Mouse (Mus musculus) limb, embryonic 15.5 days (tissue): Measurements from ENCODE around the gene Rabgap1l. TPM values are rescaled to one million over a fixed set of nuclear protein-coding genes. Genes with fewer than 3 reads are reported as not detected.

Experiments
- ATAC-seq: fragments of 200-750 bp; cut with Nextera tagmentation; 2 replicates; pipeline ENCODE4 v1.8.0; 2017; ENCODE audit warnings: low read depth, moderate TSS enrichment; ENCODE audit not compliant: insufficient number of reproducible peaks, low FRiP score, low TSS enrichment
- H3K27ac ChIP-seq: fragments of 300-500 bp; sonication (generic); 2 replicates; pipeline ENCODE4 v1.5.1; 2015; ENCODE audit warnings: moderate library complexity, mild to moderate bottlenecking, inconsistent platforms
- H3K27me3 ChIP-seq: fragments of 300-500 bp; sonication (generic); 2 replicates; pipeline ENCODE4 v1.6.1; 2015; ENCODE audit warnings: inconsistent platforms
- H3K36me3 ChIP-seq: fragments of 300-500 bp; sonication (generic); 2 replicates; pipeline ENCODE4 v1.6.1; 2015; ENCODE audit warnings: inconsistent platforms
- H3K4me1 ChIP-seq: fragments of 300-500 bp; sonication (generic); 2 replicates; pipeline ENCODE4 v1.6.1; 2015; ENCODE audit warnings: inconsistent platforms
- H3K4me2 ChIP-seq: fragments of 300-500 bp; sonication (generic); 2 replicates; pipeline ENCODE4 v1.6.1; 2015; ENCODE audit warnings: mild to moderate bottlenecking, inconsistent platforms
- H3K4me3 ChIP-seq: fragments of 300-500 bp; sonication (generic); 2 replicates; pipeline ENCODE4 v1.5.1; 2015; ENCODE audit warnings: mild to moderate bottlenecking, inconsistent platforms
- H3K9ac ChIP-seq: fragments of 300-500 bp; sonication (generic); 2 replicates; pipeline ENCODE4 v1.6.1; 2015; ENCODE audit warnings: inconsistent platforms
- H3K9me3 ChIP-seq: fragments of 300-500 bp; sonication (generic); 2 replicates; pipeline ENCODE4 v1.6.1; 2016; ENCODE audit warnings: inconsistent platforms
- WGBS: fragments of 180-500 bp; shearing (Covaris S2); methylation state at CpG from one replicate; pipeline ENCODE4 v1.1.7; 2015; 5-methylcytosine and 5-hydroxymethylcytosine counted together
- polyA plus RNA-seq: library from polyadenylated mRNA; unstranded; fragments of >200 nt; fragmentation: Nextera tagmentation; extraction: Ambion mirVana; gene quantifications from 2 replicates; pipeline ENCODE4 v1.2.1, GENCODE M21; 2015

Gene Rabgap1l
- polyA plus RNA-seq, 1 experiment from 2014 or later: 19.6 TPM

DNA sequence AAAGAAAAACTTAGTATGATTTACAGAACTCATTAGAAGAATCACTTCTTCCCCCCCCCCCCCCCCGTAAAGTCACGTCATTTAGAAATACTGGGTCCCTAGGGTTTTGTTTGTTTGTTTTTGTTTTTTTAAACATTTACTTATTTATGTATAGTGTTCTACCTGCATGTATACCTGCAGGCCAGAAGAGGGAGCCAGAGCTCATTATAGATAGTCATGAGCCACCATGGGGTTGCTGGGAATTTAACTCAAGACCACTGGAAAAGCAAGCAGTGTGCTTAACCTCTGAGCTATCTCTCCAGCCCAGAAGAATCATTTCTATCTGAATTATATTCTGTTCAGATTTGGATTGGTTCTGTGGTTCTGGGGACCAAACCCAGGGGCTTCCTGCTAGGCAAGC, 539.9 kb downstream of the Rabgap1l start:
- Histone ChIP-seq H3K9me3 (no peaks in the 10 kb centered on the region), H3K9ac (no peak overlapping the region), H3K4me3 (no peak overlapping the region), H3K36me3 (0 out of 2 replicates have a peak, but pooled peaks cover 2% of the 10 kb centered on the region), H3K27ac (no peak overlapping the region), H3K4me1 (peaks cover 6% of the 10 kb centered on the region; the same call in 1 of the 2 replicates), H3K27me3 (no peaks in the 10 kb centered on the region), H3K4me2 (no peak overlapping the region)
- 92% methylated on average over 2 of the region's 2 CpGs for WGBS
- no peak for ATAC-seq

DNA sequence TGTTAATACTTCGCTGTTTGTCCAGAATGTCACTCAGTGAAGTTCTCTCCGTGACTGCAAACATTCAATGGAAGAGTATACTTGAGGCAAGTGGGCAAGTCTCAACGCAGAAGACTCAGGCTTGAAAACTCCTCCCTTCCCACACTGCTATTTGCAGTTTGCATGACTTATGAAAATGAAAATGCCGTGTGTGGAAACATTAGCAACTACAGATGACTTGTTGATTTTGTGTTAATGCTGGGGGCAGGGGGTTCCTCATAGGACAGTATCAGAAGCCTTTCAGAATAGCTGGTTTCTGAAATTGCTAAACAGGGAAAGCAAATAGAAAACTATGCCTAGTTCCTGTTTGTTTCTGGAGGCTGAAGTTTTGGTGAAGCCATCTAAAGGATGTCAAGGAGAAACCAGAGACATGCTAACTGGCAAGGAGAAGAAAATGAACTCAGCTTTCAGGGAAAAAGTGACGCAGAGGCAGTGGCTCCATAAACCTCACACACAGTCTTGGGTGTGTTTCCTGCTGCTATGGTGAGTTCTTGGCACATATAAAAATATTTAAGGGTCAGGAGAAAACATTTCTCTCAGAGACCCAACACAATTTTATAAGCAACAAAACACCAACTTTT, 541.5 kb downstream of the Rabgap1l start:
- Histone ChIP-seq H3K9ac (no peak overlapping the region), H3K4me1 (peaks cover 6% of the 10 kb centered on the region; the same call in 1 of the 2 replicates), H3K9me3 (no peaks in the 10 kb centered on the region), H3K36me3 (0 out of 2 replicates have a peak, but pooled peaks cover 2% of the 10 kb centered on the region), H3K27ac (peak overlapping the region; percentile 54; the same call in 1 of the 2 replicates), H3K4me3 (no peak overlapping the region), H3K4me2 (no peak overlapping the region), H3K27me3 (no peaks in the 10 kb centered on the region)
- whole genome bisulfite sequencing: 45% methylated on average over 5 of the region's 5 CpGs
- ATAC-seq: no peak

DNA sequence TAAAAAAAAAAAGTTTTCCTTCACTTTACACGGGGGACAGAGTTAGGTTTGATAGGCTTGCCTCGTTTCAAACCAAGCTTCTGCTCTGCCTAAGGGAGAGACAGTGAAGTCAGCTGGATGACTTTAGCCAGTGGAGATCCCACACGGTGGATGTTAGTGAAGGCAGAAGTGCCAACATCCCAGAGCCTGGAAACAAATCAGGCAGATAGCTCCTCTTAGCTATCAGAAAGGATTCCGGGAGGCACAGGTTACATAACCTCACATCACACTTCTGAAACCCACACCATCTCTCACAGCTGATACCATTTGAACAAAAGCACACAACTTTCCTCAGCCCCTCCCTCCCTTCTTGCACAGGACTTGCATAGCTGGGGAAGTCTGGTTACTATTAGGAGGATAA, 542.2 kb downstream of the Rabgap1l start:
- no peak overlapping the region for H3K4me3 ChIP-seq
- no peaks in the 10 kb centered on the region for H3K9me3 ChIP-seq
- H3K27me3 ChIP-seq: no peaks in the 10 kb centered on the region
- H3K9ac ChIP-seq: no peak overlapping the region
- no peak overlapping the region for H3K4me2 ChIP-seq
- H3K27ac ChIP-seq: no peak overlapping the region; the same call in none of the 2 replicates
- no peak for ATAC-seq
- WGBS: 37% methylated on average over 4 of the region's 4 CpGs
- H3K4me1 ChIP-seq: peaks cover 6% of the 10 kb centered on the region; the same call in 1 of the 2 replicates
- H3K36me3 ChIP-seq: 0 out of 2 replicates have a peak, but pooled peaks cover 2% of the 10 kb centered on the region

DNA sequence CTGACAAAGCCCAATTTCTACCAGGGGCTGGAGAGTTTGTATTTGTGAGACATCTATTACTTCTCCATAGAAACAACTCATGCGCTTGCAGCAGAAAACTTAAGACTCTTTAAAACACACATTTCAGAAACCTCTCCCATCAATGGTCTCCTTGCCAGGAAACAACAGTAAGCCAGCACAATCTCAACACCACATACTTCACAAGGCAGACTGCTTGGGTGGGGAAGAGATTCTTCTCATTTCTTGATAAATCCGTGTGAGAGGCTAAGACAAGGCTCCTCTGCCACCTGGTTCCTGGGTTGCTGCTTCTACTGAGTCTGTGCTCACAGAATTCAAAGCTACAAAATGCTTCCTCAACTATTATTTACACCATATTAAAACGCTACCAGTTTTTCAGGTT, 543.2 kb downstream of the Rabgap1l start:
- no peak overlapping the region for H3K9ac ChIP-seq
- H3K36me3 ChIP-seq: no peaks in the 10 kb centered on the region
- peaks cover 6% of the 10 kb centered on the region; the same call in 1 of the 2 replicates for H3K4me1 ChIP-seq
- ATAC-seq: no peak
- H3K4me3 ChIP-seq: no peak overlapping the region
- H3K4me2 ChIP-seq: no peak overlapping the region
- WGBS: 66% methylated on average over 3 of the region's 3 CpGs
- H3K9me3 ChIP-seq: no peaks in the 10 kb centered on the region
- H3K27me3 ChIP-seq: no peaks in the 10 kb centered on the region
- H3K27ac ChIP-seq: no peak overlapping the region

DNA sequence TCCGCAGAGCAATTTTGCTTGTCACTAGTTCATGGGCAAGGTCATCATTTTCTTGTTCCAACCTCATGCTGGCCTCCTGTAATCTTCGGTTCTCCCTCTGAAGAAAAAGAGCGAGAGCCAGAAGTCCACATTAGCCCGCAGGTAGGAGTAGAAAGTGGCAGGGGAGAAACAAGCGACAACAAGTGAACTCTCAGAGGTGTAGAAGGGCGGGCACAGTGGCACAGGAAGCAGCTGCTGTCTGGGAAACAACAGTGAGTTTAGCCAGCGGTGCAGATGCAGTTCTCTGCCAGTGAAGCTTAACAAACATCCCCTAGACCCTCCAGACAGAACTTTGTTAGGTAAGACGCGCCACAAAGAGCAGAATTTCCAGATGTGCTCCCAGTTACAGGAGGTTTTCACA, 545.5 kb downstream of the Rabgap1l start:
- H3K4me2 ChIP-seq: no peak overlapping the region
- no peaks in the 10 kb centered on the region for H3K36me3 ChIP-seq
- H3K27ac ChIP-seq: no peak overlapping the region
- no peaks in the 10 kb centered on the region for H3K9me3 ChIP-seq
- no peak overlapping the region for H3K9ac ChIP-seq
- 72% methylated on average over 9 of the region's 9 CpGs for WGBS
- no peaks in the 10 kb centered on the region for H3K27me3 ChIP-seq
- ATAC-seq: no peak
- peaks cover 6% of the 10 kb centered on the region; the same call in 1 of the 2 replicates for H3K4me1 ChIP-seq
- H3K4me3 ChIP-seq: no peak overlapping the region

DNA sequence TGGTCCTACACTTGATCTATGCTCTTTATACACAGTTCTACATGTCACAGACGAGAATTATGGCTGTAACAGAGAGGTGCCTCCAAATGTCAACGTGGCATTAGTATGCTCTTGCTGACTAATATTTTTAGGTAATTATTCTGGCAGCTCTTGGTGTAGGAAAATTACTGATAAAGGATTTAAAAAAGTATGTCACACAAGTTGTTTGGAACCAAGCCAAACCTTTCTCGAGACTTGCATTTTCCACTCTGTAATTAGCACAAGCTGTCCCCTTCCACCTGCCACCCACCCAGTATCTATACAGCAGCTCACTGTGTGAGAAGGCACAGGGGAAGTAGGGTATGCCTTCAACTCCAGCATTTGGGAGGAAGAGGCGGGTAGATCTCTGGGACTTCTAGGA, 546.2 kb downstream of the Rabgap1l start:
- H3K4me2 ChIP-seq: no peak overlapping the region
- 58% methylated on average over 4 of the region's 4 CpGs for WGBS
- no peaks in the 10 kb centered on the region for H3K36me3 ChIP-seq
- H3K9ac ChIP-seq: no peak overlapping the region
- no peak for ATAC-seq
- H3K4me3 ChIP-seq: no peak overlapping the region
- peaks cover 6% of the 10 kb centered on the region; the same call in 1 of the 2 replicates for H3K4me1 ChIP-seq
- H3K27ac ChIP-seq: no peak overlapping the region
- H3K9me3 ChIP-seq: no peaks in the 10 kb centered on the region
- no peaks in the 10 kb centered on the region for H3K27me3 ChIP-seq

DNA sequence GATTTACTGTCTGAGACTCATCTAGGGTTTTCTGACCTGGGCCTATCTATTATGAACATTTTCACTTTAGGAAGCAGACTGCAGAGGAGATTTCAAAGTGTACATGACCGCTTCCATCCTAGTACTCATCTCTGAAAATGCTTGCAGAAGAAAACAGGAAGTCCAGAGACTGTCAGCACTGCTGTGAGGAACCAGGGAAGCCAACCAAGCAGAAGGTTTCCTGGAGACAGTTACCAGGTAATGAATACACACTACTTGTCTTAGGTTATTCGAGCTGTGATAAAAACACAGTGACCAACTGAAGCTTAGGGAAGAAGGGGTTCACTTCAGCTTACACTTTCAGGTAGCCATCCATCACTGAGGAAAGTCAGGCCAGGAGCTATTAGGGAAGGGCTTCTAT, 547.1 kb downstream of the Rabgap1l start:
- WGBS: 84% methylated on average over 2 of the region's 2 CpGs

DNA sequence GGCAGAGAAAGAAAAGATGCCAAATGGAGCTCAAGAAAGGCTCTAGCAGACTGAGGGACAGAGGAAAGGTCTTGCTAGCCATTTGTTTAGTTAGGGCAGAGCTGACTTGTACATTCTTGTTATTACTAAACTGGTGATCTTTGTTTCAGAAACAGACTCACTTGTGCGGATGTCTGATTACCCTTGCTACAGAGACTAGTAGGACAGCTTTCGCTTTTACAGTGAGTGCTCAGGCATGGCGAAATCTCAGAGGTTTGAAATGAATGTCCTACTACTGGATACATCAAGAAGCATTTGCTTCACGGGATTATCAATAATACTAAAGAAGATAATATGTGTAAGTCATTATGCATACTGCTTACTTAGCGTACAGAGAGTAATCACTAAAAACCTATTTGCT, 548.3 kb downstream of the Rabgap1l start:
- 93% methylated on average over 5 of the region's 5 CpGs for WGBS
- no peak overlapping the region for H3K9ac ChIP-seq
- no peak overlapping the region for H3K27ac ChIP-seq

More for the DNA sequence above, 547.1 kb downstream of the Rabgap1l start:
- H3K36me3 ChIP-seq: no peaks in the 10 kb centered on the region
- no peaks in the 10 kb centered on the region for H3K27me3 ChIP-seq
- no peak overlapping the region for H3K9ac ChIP-seq
- H3K4me1 ChIP-seq: peaks cover 5% of the 10 kb centered on the region; the same call in 1 of the 2 replicates
- no peak overlapping the region for H3K4me2 ChIP-seq
- H3K27ac ChIP-seq: no peak overlapping the region
- H3K9me3 ChIP-seq: no peaks in the 10 kb centered on the region
- no peak overlapping the region for H3K4me3 ChIP-seq
- no peak for ATAC-seq

DNA sequence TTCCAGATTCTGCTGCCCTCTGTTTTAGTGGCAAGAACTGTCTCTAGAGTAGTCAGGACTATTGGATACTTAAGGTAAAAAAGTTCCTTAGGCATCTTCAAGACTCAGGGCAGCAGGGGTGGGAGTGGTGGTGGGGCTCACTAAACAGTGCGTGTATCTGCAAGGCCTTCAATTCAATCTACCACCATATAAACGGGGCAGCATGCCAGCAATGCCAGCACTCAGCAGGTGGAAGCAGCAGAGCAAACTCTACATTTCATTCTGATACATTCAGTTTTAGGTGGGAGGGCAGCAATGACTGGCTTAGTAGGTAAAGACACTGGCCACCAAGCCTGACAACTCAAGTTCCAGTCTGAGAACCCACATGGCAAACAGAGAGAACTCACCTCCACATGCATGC, 552.9 kb downstream of the Rabgap1l start:
- no peak for ATAC-seq
- WGBS: 86% methylated on average over 2 of the region's 2 CpGs
- Histone ChIP-seq H3K9ac (no peak overlapping the region), H3K4me3 (no peak overlapping the region), H3K4me2 (no peak overlapping the region), H3K27ac (no peak overlapping the region), H3K4me1 (no peaks in the 10 kb centered on the region), H3K9me3 (no peaks in the 10 kb centered on the region; the same call in 1 of the 2 replicates), H3K27me3 (no peaks in the 10 kb centered on the region), H3K36me3 (no peaks in the 10 kb centered on the region)

More for the DNA sequence above, 548.3 kb downstream of the Rabgap1l start:
- H3K9me3 ChIP-seq: no peaks in the 10 kb centered on the region; the same call in 1 of the 2 replicates
- no peak for ATAC-seq
- H3K4me3 ChIP-seq: no peak overlapping the region
- H3K36me3 ChIP-seq: no peaks in the 10 kb centered on the region
- no peaks in the 10 kb centered on the region for H3K27me3 ChIP-seq
- H3K4me2 ChIP-seq: no peak overlapping the region
- no peaks in the 10 kb centered on the region for H3K4me1 ChIP-seq

DNA sequence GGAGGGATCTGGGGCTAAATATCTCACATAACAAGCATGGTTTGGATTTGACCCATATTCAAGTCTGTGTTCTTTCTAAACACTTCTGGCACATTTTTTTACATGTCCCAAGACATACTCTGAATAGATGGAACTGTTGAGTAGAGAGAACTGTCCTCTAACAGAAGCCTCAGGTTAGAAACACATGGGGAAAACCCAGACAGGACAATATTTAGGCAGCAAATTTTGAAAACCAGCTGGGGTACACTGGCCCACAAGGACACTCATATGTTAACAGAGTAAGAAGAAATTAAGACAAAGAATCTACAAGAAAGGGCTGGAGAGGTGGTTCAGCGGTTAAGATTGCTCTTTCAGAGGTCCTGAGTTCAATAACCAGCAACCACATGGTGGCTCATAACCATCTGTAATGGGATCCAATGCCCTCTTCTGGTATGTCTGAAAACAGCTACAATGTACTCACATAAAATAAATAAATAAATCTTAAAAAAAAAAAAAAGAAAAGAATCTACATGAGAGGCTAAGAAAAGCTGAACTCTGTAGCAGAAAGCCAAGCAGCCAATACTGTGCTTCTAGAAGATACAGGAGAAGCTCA, 554.1 kb downstream of the Rabgap1l start:
- no peaks in the 10 kb centered on the region for H3K36me3 ChIP-seq
- H3K27me3 ChIP-seq: no peaks in the 10 kb centered on the region
- H3K9me3 ChIP-seq: no peaks in the 10 kb centered on the region; the same call in 1 of the 2 replicates
- H3K9ac ChIP-seq: no peak overlapping the region
- WGBS: 91% methylated on average over 1 of the region's 1 CpGs
- no peak for ATAC-seq
- peaks cover 4% of the 10 kb centered on the region; the same call in 1 of the 2 replicates for H3K4me1 ChIP-seq
- H3K27ac ChIP-seq: no peak overlapping the region
- no peak overlapping the region for H3K4me3 ChIP-seq
- H3K4me2 ChIP-seq: no peak overlapping the region

DNA sequence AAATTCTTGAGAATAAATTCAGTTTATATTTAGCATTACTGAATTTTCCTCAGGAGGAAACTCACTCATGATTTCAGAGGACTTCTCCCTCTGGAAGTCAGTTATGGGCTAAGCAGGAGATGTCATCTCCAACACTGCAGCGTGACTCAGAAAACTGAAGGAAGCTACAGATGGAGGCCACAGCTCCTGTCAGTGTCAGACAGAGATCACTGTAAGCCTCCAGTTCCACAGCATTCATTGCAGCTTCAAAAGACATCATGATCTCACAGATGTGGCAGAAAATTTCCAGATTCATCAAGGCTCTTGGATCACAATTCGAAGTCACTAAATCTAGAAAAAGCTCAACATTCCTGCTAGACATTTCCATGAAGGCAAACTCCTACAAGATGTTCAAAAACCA, 555.0 kb downstream of the Rabgap1l start:
- H3K4me2 ChIP-seq: no peak overlapping the region
- H3K36me3 ChIP-seq: no peaks in the 10 kb centered on the region
- no peak for ATAC-seq
- H3K27me3 ChIP-seq: no peaks in the 10 kb centered on the region
- no peak overlapping the region for H3K27ac ChIP-seq
- no peak overlapping the region for H3K9ac ChIP-seq
- no peak overlapping the region for H3K4me3 ChIP-seq
- peaks cover 7% of the 10 kb centered on the region; the same call in 1 of the 2 replicates for H3K4me1 ChIP-seq
- 87% methylated on average over 2 of the region's 2 CpGs for WGBS
- H3K9me3 ChIP-seq: no peaks in the 10 kb centered on the region; the same call in 1 of the 2 replicates

DNA sequence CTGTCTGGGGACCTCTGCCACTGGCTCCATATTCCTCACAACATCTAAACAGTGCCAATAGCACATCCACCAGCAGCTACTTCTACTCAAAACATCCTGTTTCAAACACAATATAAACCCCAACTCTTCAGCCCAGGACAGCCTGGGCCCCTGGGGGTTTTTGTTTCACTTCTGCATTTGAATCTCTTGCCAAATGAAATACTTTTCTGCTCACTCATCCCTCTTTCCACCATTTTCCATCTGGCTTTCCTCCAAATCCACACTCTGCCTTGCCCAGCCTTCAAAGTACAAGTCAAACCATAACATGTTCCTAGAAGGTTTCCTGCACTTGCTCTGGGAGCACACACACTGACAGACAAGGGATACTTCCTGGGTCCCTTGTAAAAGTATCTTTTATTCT, 559.1 kb downstream of the Rabgap1l start:
- Histone ChIP-seq H3K4me3 (no peak overlapping the region), H3K27ac (0 out of 2 replicates have a peak overlapping the region, but pooled peaks have one; percentile 7), H3K9me3 (no peaks in the 10 kb centered on the region), H3K4me1 (peaks cover 10% of the 10 kb centered on the region; the same call in 1 of the 2 replicates), H3K36me3 (no peaks in the 10 kb centered on the region), H3K27me3 (no peaks in the 10 kb centered on the region), H3K4me2 (no peak overlapping the region), H3K9ac (no peak overlapping the region)
- no peak for ATAC-seq
